Mouse (Mus musculus): ENCODE data around the gene Nop14. TPM values are rescaled to one million over a fixed set of nuclear protein-coding genes. Genes with fewer than 3 reads are reported as not detected.
A peak's percentile ranks its signal among the peaks of the same experiment; 100 is the strongest.

Nop14 gene
- 21.0 and 23.7 TPM in 2 replicates for polyA plus RNA-seq (2015; fragmentation: Nextera tagmentation; extraction: Ambion mirVana)

GRCm38 (mm10) chr5:34659686-34660590 lies at the start of gene Nop14, which contains the start of gene Grk4:
Gene Nop14, minus strand, starts transcription at chr5:34660148.
Gene Grk4, plus strand, starts transcription at chr5:34660379.
- peak within 1 kb of the TSS; percentile 72 for H3K9ac ChIP-seq (ENCODE audit: low read depth, low read length)
- H3K36me3 ChIP-seq (ENCODE audit: control insufficient read depth, insufficient read depth, low read length), result 0 out of 2 replicates have a peak, but pooled peaks cover 3% of the 10 kb centered on the region
- H3K27me3 ChIP-seq (replicated peaks; ENCODE audit: control insufficient read depth, insufficient read depth, low read length), result no peaks in the 10 kb centered on the region
- H3K4me1 ChIP-seq (ENCODE audit: control insufficient read depth, insufficient read depth, low read length), result 0 out of 2 replicates have a peak, but pooled peaks cover 5% of the 10 kb centered on the region
- H3K9me3 ChIP-seq (ENCODE audit: control insufficient read depth, low read length), result no peaks in the 10 kb centered on the region
- WGBS, result under 1% methylated on average over 60 of the region's 60 CpGs
- ATAC-seq, result peak; percentile 100
- H3K4me2 ChIP-seq (ENCODE audit: low read depth, low read length), result peak within 1 kb of the TSS; percentile 75
- H3K4me3 ChIP-seq (ENCODE audit: low read length), result peak within 1 kb of the TSS; percentile 79
- peak within 1 kb of the TSS; percentile 87 for H3K27ac ChIP-seq (ENCODE audit: low read length)

- Histone ChIP-seq H3K36me3 (ENCODE audit: control insufficient read depth, insufficient read depth, low read length) (no peaks in the 10 kb centered on the region), H3K4me1 (ENCODE audit: control insufficient read depth, insufficient read depth, low read length) (no peaks in the 10 kb centered on the region), H3K9me3 (ENCODE audit: control insufficient read depth, low read length) (no peaks in the 10 kb centered on the region), H3K27me3 (replicated peaks; ENCODE audit: control insufficient read depth, insufficient read depth, low read length) (no peaks in the 10 kb centered on the region), H3K4me3 (ENCODE audit: low read length) (no peak overlapping the region), H3K27ac (ENCODE audit: low read length) (no peak overlapping the region), H3K4me2 (ENCODE audit: low read depth, low read length) (no peak overlapping the region), H3K9ac (ENCODE audit: low read depth, low read length) (no peak overlapping the region)
- no peak for ATAC-seq
- 94% methylated on average over 1 of the region's 1 CpGs for WGBS
Observed at GRCm38 (mm10) chr5:34708436-34708835, 48.5 kb upstream of the Nop14 start.

- no peak overlapping the region for H3K4me3 ChIP-seq (ENCODE audit: low read length)
- no peak overlapping the region for H3K27ac ChIP-seq (ENCODE audit: low read length)
- no peak for ATAC-seq
- no peaks in the 10 kb centered on the region for H3K4me1 ChIP-seq (ENCODE audit: control insufficient read depth, insufficient read depth, low read length)
- no peak overlapping the region for H3K4me2 ChIP-seq (ENCODE audit: low read depth, low read length)
- WGBS, result 76% methylated on average over 5 of the region's 5 CpGs
- H3K36me3 ChIP-seq (ENCODE audit: control insufficient read depth, insufficient read depth, low read length), result no peaks in the 10 kb centered on the region
- no peak overlapping the region for H3K9ac ChIP-seq (ENCODE audit: low read depth, low read length)
- no peaks in the 10 kb centered on the region for H3K27me3 ChIP-seq (replicated peaks; ENCODE audit: control insufficient read depth, insufficient read depth, low read length)
- H3K9me3 ChIP-seq (ENCODE audit: control insufficient read depth, low read length), result no peaks in the 10 kb centered on the region
Observed at GRCm38 (mm10) chr5:34695521-34695920, 35.6 kb upstream of the Nop14 start.

GRCm38 (mm10) chr5:34692782-34693181 lies 32.8 kb upstream of the Nop14 start:
- no peak overlapping the region for H3K9ac ChIP-seq (ENCODE audit: low read depth, low read length)
- H3K27me3 ChIP-seq (replicated peaks; ENCODE audit: control insufficient read depth, insufficient read depth, low read length), result no peaks in the 10 kb centered on the region
- H3K4me3 ChIP-seq (ENCODE audit: low read length), result no peak overlapping the region
- H3K36me3 ChIP-seq (ENCODE audit: control insufficient read depth, insufficient read depth, low read length), result no peaks in the 10 kb centered on the region
- 67% methylated on average over 2 of the region's 2 CpGs for WGBS
- H3K9me3 ChIP-seq (ENCODE audit: control insufficient read depth, low read length), result no peaks in the 10 kb centered on the region
- no peak overlapping the region for H3K27ac ChIP-seq (ENCODE audit: low read length)
- H3K4me2 ChIP-seq (ENCODE audit: low read depth, low read length), result no peak overlapping the region
- no peak for ATAC-seq
- H3K4me1 ChIP-seq (ENCODE audit: control insufficient read depth, insufficient read depth, low read length), result no peaks in the 10 kb centered on the region

- H3K27ac ChIP-seq (ENCODE audit: low read length), result no peak overlapping the region
- H3K27me3 ChIP-seq (replicated peaks; ENCODE audit: control insufficient read depth, insufficient read depth, low read length), result no peaks in the 10 kb centered on the region
- no peak overlapping the region for H3K9ac ChIP-seq (ENCODE audit: low read depth, low read length)
- WGBS, result 95% methylated on average over 1 of the region's 1 CpGs
- H3K9me3 ChIP-seq (ENCODE audit: control insufficient read depth, low read length), result no peaks in the 10 kb centered on the region
- ATAC-seq, result no peak
- no peak overlapping the region for H3K4me3 ChIP-seq (ENCODE audit: low read length)
- H3K4me1 ChIP-seq (ENCODE audit: control insufficient read depth, insufficient read depth, low read length), result no peaks in the 10 kb centered on the region
- no peak overlapping the region for H3K4me2 ChIP-seq (ENCODE audit: low read depth, low read length)
- H3K36me3 ChIP-seq (ENCODE audit: control insufficient read depth, insufficient read depth, low read length), result no peaks in the 10 kb centered on the region
Observed at GRCm38 (mm10) chr5:34689868-34690267, 29.9 kb upstream of the Nop14 start.

GRCm38 (mm10) chr5:34670280-34670679 lies 10.3 kb upstream of the Nop14 start:
- no peak overlapping the region for H3K27ac ChIP-seq (ENCODE audit: low read length)
- H3K27me3 ChIP-seq (replicated peaks; ENCODE audit: control insufficient read depth, insufficient read depth, low read length), result no peaks in the 10 kb centered on the region
- no peaks in the 10 kb centered on the region for H3K36me3 ChIP-seq (ENCODE audit: control insufficient read depth, insufficient read depth, low read length)
- WGBS, result 83% methylated on average over 4 of the region's 4 CpGs
- no peak overlapping the region for H3K9ac ChIP-seq (ENCODE audit: low read depth, low read length)
- no peak for ATAC-seq
- no peak overlapping the region for H3K4me3 ChIP-seq (ENCODE audit: low read length)
- no peak overlapping the region for H3K4me2 ChIP-seq (ENCODE audit: low read depth, low read length)
- H3K4me1 ChIP-seq (ENCODE audit: control insufficient read depth, insufficient read depth, low read length), result no peaks in the 10 kb centered on the region
- H3K9me3 ChIP-seq (ENCODE audit: control insufficient read depth, low read length), result no peaks in the 10 kb centered on the region

- Histone ChIP-seq H3K27ac (ENCODE audit: low read length) (no peak overlapping the region), H3K4me1 (ENCODE audit: control insufficient read depth, insufficient read depth, low read length) (no peaks in the 10 kb centered on the region), H3K9me3 (ENCODE audit: control insufficient read depth, low read length) (no peaks in the 10 kb centered on the region), H3K36me3 (ENCODE audit: control insufficient read depth, insufficient read depth, low read length) (no peaks in the 10 kb centered on the region), H3K27me3 (replicated peaks; ENCODE audit: control insufficient read depth, insufficient read depth, low read length) (no peaks in the 10 kb centered on the region), H3K4me3 (ENCODE audit: low read length) (no peak overlapping the region), H3K4me2 (ENCODE audit: low read depth, low read length) (no peak overlapping the region), H3K9ac (ENCODE audit: low read depth, low read length) (no peak overlapping the region)
- ATAC-seq, result no peak
- WGBS, result 86% methylated on average over 2 of the region's 2 CpGs
Observed at GRCm38 (mm10) chr5:34669493-34669892, 9.5 kb upstream of the Nop14 start.

GRCm38 (mm10) chr5:34663231-34663630 lies 3.3 kb upstream of the Nop14 start:
- no peaks in the 10 kb centered on the region for H3K27me3 ChIP-seq (replicated peaks; ENCODE audit: control insufficient read depth, insufficient read depth, low read length)
- 80% methylated on average over 2 of the region's 2 CpGs for WGBS
- H3K27ac ChIP-seq (ENCODE audit: low read length), result no peak overlapping the region
- no peak overlapping the region for H3K9ac ChIP-seq (ENCODE audit: low read depth, low read length)
- ATAC-seq, result no peak
- H3K4me1 ChIP-seq (ENCODE audit: control insufficient read depth, insufficient read depth, low read length), result 0 out of 2 replicates have a peak, but pooled peaks cover 5% of the 10 kb centered on the region
- no peaks in the 10 kb centered on the region for H3K9me3 ChIP-seq (ENCODE audit: control insufficient read depth, low read length)
- no peaks in the 10 kb centered on the region for H3K36me3 ChIP-seq (ENCODE audit: control insufficient read depth, insufficient read depth, low read length)
- H3K4me3 ChIP-seq (ENCODE audit: low read length), result no peak overlapping the region
- H3K4me2 ChIP-seq (ENCODE audit: low read depth, low read length), result no peak overlapping the region

- 77% methylated on average over 4 of the region's 4 CpGs for WGBS
- Histone ChIP-seq H3K27me3 (replicated peaks; ENCODE audit: control insufficient read depth, insufficient read depth, low read length) (no peaks in the 10 kb centered on the region), H3K9ac (ENCODE audit: low read depth, low read length) (no peak overlapping the region), H3K4me3 (ENCODE audit: low read length) (no peak overlapping the region), H3K9me3 (ENCODE audit: control insufficient read depth, low read length) (no peaks in the 10 kb centered on the region), H3K36me3 (ENCODE audit: control insufficient read depth, insufficient read depth, low read length) (no peaks in the 10 kb centered on the region), H3K27ac (ENCODE audit: low read length) (no peak overlapping the region), H3K4me1 (ENCODE audit: control insufficient read depth, insufficient read depth, low read length) (0 out of 2 replicates have a peak, but pooled peaks cover 5% of the 10 kb centered on the region), H3K4me2 (ENCODE audit: low read depth, low read length) (no peak overlapping the region)
- no peak for ATAC-seq
Observed at GRCm38 (mm10) chr5:34661909-34662308, 2.0 kb upstream of the Nop14 start.
